Mouse (Mus musculus) left cerebral cortex, adult 2 months (tissue): Measurements from ENCODE around the gene Zfp667. TPM values are rescaled to one million over a fixed set of nuclear protein-coding genes. Genes with fewer than 3 reads are reported as not detected.

Experiments
- DNase-seq, 2 experiments: peaks; one replicate each; pipeline ENCODE4 v3.0.0; 2021 to 2022; ENCODE audit warnings: low spot score in 2 of 2, mixed read lengths in 1 of 2; ENCODE audit errors: extremely low spot score in 1 of 2
- H3K27ac ChIP-seq: fragments of 200-600 bp; 2 replicates; pipeline ENCODE4 v1.8.1; 2022
- H3K4me3 ChIP-seq: fragments of 200-600 bp; 2 replicates; pipeline ENCODE4 v1.8.1; 2022
- CTCF ChIP-seq: fragments of 200-600 bp; IDR thresholded peaks from 2 replicates; pipeline ENCODE4 v1.8.1; 2022; ENCODE audit warnings: antibody characterized with exemption, mild to moderate bottlenecking, moderate library complexity
- intact Hi-C: fragments of 180-260 bp; cut with DNase I; formaldehyde crosslinking; loops from one replicate; pipeline ENCODE4 v1.15.1; 2025
- total RNA-seq, 2 experiments: library from RNA; stranded (reverse); gene quantifications; 2 replicates each; pipeline ENCODE4 v1.2.3; 2021

Gene Zfp667
- total RNA-seq, 2 experiments from 2014 or later: 12.8 to 14.1 TPM

- peak; percentile 87 to 89 for DNase-seq
- H3K27ac ChIP-seq: peak within 1 kb of the TSS; percentile 88
- H3K4me3 ChIP-seq: peak within 1 kb of the TSS; percentile 86
- intact Hi-C loops: loop anchor here (1.0 kb wide), 1 partner anchor 12 kb away; the partner anchor contains the start of gene Gm3854
- TF ChIP-seq CTCF: no peak
These were observed 45.0 kb downstream of the Zfp667 start, which contains the start of gene Zfp583 for GRCm38 (mm10) chr7:6331233-6331956. Gene Zfp583, minus strand, starts transcription at chr7:6331285.

DNA sequence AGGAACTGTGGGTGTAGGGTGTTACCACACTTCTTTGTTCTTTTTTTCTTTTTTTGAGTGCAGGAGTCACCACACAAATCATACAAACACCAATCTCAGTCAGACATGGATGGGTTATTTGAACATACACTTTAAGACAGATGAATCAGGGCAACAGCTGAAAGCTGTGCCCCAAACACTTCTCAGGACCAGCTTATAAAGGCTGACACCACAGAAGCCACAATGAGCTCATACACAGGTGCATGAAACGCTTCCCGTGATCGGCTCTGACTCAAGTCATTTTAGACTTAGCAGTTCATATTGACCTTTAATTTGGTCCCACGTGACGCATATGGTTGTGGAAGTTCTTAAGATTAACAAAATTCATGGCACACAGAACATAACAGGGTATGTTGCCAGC lies 53.5 kb downstream of the Zfp667 start:
- intact Hi-C loops: no loop called here
- TF ChIP-seq CTCF: no peak
- Histone ChIP-seq H3K4me3 (no peak overlapping the region), H3K27ac (no peak overlapping the region)
- DNase-seq: no peak

- peak; percentile 75 to 81 for DNase-seq
- no peak; the same call in 1 of the 2 replicates for TF ChIP-seq CTCF
- Histone ChIP-seq H3K27ac (peak within 1 kb of the TSS; percentile 96), H3K4me3 (peak within 1 kb of the TSS; percentile 77)
- intact Hi-C loops: loop anchor here (1.0 kb wide), 1 partner anchor 12 kb away; the partner anchor contains the start of gene Zfp583
These were observed 57.2 kb downstream of the Zfp667 start, which contains the start of gene Gm3854 for GRCm38 (mm10) chr7:6343501-6344071. Gene Gm3854, plus strand, starts transcription at chr7:6343759.

DNA sequence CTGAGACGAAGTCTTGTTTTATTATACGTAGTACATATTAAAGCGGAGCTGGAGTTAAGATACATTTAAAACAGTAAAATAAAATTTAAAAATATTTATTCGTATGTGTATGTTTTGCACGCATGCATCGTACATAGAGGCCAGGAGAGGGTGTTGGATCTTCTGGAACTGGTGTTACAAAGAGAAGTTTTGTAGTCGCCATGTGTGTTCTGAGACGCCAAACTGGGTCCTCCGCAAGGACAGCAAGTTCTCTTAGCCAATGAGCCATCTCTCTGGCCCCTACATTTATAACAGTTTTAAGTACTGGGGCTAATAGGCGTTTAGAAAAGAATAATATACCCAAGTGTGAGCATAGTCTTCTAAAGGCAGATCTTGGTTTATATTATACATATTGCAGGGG lies 57.7 kb downstream of the Zfp667 start:
- no peak; the same call in 1 of the 2 replicates for TF ChIP-seq CTCF
- intact Hi-C loops: no loop called here
- Histone ChIP-seq H3K27ac (peak overlapping the region; percentile 96), H3K4me3 (peak overlapping the region; percentile 77)
- DNase-seq: no peak

Other genes starting within 250 kb of the Zfp667 start
- not detected for gene Nlrp4c, start 241.4 kb upstream of the Zfp667 start, total RNA-seq
- 10 to 100 TPM; 27.8 to 30.2 TPM for gene Zfp787, start 130.6 kb upstream of the Zfp667 start, total RNA-seq
- gene Zfp444, start 114.4 kb upstream of the Zfp667 start, total RNA-seq: 10 to 100 TPM; 62.0 to 66.7 TPM
- gene Galp, start 89.5 kb upstream of the Zfp667 start, total RNA-seq: not detected
- gene Zscan5b, start 64.3 kb upstream of the Zfp667 start, total RNA-seq: not detected
- gene Epp13, start 33.9 kb upstream of the Zfp667 start, total RNA-seq: not detected
- gene Zfp583, start 44.7 kb downstream of the Zfp667 start, total RNA-seq: 10 to 100 TPM; 11.6 to 13.8 TPM
- gene Gm3854, start 57.2 kb downstream of the Zfp667 start, total RNA-seq: 1 to 10 TPM; 6.0 to 6.8 TPM
- gene Zfp78, start 76.7 kb downstream of the Zfp667 start, total RNA-seq: 1 to 10 TPM; 4.5 to 4.7 TPM
- gene Zfp28, start 96.7 kb downstream of the Zfp667 start, total RNA-seq: 1 to 10 TPM; 5.2 to 7.4 TPM
- gene Smim17, start 112.1 kb downstream of the Zfp667 start, total RNA-seq: 10 to 100 TPM; 15.4 to 17.0 TPM
- gene Gm20715, start 123.7 kb downstream of the Zfp667 start, total RNA-seq: under 1 TPM; 0.18 to 0.19 TPM
- gene Olfr1344, start 152.1 kb downstream of the Zfp667 start, total RNA-seq: 1 to 10 TPM in 1 of 2 experiments, under 1 TPM in 1; 0.82 to 1.5 TPM
- gene Olfr1336, start 169.6 kb downstream of the Zfp667 start, total RNA-seq: under 1 TPM in 1 of 2 experiments, not detected in 1; 0.07 TPM
- gene Olfr1346, start 180.5 kb downstream of the Zfp667 start, total RNA-seq: not detected
- gene Olfr5, start 200.4 kb downstream of the Zfp667 start, total RNA-seq: not detected
- not detected for gene Olfr1347, start 213.2 kb downstream of the Zfp667 start, total RNA-seq
- gene Olfr1348, start 222.2 kb downstream of the Zfp667 start, total RNA-seq: not detected
- gene Olfr1349, start 236.4 kb downstream of the Zfp667 start, total RNA-seq: not detected